Mouse (Mus musculus): Measurements from ENCODE around the gene Unc45a.

Gene Unc45a

DNA sequence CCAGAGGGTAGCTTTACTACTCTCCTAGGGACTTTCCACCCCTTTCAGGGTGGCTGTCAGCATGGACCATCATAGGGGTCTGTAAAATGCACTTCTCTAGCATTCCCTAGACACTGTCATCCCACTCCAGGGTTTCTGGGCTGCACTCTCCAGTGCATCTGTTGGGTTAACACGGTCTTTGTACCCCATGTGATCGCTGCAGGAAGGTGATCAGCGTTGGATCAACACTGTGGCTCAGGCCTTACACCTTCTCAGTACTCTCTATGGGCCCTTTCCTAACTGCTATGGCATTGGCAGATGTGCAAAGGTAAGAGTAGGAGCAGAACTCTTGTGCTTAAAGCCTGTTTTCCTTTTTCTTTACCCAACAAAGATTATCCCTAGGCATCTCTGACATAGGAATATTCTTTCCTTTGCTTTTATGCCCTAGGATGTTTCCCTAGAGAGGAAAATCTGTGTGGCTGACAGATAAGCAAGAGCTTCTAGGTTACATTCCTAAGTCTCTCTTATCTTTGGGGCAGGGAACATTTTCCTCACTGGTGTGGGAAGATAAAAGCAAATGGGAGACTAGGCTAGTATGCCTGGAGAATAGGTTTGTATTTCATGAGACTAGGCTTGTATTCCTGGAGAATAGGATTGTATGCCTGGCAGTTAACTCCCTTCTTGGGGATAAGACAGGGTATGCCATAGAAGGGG lies 57.4 kb downstream of the Unc45a start:
- DNase-seq (ENCODE audit: low read depth, low spot score): no peak

- no peak for DNase-seq (ENCODE audit: low read depth, low spot score)
Observed at GRCm38 (mm10) chr7:80281646-80282045, 59.2 kb downstream of the Unc45a start.

DNA sequence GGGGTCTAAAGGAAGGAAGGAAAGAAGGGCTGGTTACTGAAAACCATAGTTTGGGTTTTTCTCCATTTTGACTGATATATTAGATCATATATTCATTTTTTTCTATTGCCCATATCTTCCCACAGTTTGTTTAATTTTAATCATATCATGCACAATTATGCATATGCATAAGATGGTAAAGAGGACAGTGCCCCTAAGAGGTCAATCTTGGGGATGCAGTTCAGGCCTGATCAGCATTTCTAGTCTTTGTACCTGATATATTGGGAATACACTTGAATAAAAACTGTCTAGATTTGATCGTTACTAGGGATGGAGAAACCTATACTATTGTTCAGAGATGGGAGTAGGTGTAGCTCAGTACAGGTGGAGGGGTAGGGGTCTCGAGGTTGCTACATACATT lies 59.8 kb downstream of the Unc45a start:
- no peak for DNase-seq (ENCODE audit: low read depth, low spot score)

DNA sequence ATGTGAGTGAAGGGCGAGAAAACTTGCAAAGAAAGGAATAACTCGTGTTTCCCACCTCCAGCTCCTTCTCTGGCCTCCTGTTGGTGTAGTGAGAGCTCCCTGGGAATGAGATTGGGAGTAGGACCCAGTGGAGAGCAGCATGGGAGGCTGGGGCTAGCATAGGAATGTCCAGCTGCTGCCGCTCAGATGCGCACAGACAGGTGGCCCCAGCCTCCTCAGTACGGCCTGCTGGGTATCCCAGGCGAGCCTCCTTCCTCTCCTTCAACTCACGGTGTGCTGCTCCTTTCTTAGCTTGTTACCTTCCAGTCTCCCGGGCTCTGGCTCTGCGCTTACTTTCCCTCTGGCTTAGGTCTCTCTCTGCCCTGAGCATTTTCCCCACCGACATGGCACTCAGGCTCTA lies 60.8 kb downstream of the Unc45a start:
- DNase-seq (ENCODE audit: low read depth, low spot score): no peak

GRCm38 (mm10) chr7:80276374-80276773 lies 64.4 kb downstream of the Unc45a start:
- DNase-seq (ENCODE audit: low read depth, low spot score): no peak
